Mouse (Mus musculus): ENCODE measurements around the gene Qars.

The Qars gene

GRCm38 (mm10) chr9:108486973-108487530 lies 20.5 kb upstream of the Qars start:
- DNase-seq (ENCODE audit: low read depth, low spot score) = no peak

DNA sequence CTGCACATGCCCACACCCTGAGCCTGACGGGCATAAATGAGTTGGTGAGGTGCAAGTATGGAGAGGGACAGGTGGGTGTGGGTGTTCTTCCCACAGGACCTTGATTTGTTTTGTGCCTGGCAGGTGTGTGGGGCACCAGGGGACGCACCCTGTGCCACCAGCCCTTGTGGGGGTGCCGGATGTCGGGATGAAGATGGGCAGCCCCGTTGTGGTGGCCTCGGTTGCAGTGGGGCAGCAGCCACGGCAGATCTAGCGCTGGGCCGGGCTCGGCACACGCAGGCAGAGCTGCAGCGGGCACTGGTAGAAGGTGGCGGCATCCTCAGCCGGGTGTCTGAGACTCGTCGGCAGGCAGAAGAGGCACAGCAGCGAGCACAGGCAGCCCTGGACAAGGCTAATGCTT lies 19.1 kb upstream of the Qars start:
- no peak for DNase-seq (ENCODE audit: low read depth, low spot score)

DNA sequence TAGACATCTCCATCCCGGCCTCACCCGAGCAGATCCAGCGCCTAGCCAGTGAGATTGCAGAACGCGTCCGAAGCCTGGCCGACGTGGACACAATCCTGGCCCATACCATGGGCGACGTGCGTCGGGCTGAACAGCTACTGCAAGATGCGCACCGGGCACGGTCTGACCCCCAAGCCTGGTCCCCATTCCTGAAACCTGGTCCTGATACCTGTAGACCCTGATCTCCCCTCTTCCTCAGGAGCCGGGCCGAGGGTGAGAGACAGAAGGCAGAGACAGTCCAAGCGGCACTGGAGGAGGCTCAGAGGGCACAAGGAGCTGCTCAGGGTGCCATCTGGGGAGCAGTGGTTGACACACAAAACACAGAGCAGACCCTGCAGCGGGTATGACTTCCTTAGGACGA lies 18.3 kb upstream of the Qars start:
- DNase-seq (ENCODE audit: low read depth, low spot score) = no peak

DNA sequence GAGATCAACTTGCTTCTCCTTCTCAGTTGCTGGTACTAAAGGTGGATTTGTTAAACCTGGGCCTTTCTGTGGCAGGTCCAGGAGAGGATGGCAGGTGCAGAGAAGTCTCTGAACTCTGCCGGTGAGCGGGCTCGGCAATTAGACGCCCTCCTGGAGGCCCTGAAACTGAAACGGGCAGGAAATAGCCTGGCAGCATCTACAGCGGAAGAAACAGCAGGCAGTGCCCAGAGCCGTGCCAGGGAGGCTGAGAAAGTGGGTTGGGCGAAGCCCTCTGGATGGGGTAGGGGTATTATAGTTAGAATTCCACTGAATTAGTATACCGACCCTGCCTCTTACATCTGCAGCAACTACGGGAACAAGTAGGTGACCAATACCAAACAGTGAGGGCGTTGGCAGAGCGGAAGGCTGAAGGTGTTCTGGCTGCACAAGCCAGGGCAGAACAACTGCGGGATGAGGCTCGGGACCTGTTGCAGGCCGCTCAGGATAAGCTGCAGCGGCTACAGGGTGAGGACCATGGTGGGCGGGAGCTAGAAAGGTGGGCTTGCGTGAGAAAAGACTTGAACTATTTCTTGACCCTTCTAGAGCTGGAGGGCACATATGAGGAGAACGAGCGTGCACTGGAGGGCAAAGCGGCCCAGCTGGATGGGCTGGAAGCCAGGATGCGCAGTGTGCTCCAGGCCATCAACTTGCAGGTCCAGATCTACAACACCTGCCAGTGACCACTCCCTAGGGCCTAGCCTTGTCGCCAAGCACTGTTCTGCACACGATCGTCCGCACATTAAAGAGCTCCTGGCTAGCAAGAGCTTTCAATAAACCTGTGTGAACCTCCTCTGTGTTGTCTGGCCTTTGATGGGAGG lies 17.6 kb upstream of the Qars start:
- DNase-seq (ENCODE audit: low read depth, low spot score) = no peak

DNA sequence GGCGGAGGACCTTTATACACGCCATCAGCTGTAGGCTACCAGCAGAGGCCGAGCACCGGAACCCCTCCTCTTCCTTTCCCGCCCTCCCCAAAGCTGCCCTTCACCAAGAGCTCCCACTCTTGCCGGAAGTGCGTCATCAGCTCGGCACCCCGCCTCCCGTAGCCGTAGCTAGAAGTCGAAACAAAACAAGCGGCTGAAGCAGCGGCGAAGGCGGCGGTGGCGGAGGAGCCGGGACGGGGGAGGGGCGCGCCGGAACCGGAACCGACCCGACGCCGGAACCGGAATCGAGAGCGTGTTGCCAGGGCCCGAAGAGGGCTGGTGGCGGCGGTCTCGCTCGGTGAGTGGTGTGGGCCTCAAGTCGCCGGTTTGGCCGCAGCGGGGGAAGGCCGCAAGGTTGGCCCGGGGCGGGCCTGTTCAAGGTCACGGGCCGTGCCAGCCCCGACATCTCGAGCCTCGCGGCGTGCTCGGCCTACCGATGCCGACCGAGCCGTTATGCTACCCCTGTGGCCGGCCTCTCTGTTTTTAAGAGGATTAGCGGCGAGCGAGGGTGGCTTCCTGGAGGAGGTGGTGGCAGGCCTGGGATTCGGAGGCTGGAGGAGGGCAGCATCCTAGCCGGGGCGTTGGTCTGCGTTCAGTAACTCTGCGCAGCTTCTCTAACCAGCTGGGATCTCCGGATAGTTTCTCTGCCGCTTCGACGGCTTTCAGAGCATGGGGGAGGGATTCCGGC lies 16.8 kb upstream of the Qars start, which contains the start of gene Usp19:
Usp19 (plus strand) TSS at position 44 of the 727 bp plus-strand sequence.
- peak; percentile 92 for DNase-seq (ENCODE audit: low read depth, low spot score)

GRCm38 (mm10) chr9:108491286-108491580 lies 16.3 kb upstream of the Qars start:
- DNase-seq (ENCODE audit: low read depth, low spot score) = no peak

DNA sequence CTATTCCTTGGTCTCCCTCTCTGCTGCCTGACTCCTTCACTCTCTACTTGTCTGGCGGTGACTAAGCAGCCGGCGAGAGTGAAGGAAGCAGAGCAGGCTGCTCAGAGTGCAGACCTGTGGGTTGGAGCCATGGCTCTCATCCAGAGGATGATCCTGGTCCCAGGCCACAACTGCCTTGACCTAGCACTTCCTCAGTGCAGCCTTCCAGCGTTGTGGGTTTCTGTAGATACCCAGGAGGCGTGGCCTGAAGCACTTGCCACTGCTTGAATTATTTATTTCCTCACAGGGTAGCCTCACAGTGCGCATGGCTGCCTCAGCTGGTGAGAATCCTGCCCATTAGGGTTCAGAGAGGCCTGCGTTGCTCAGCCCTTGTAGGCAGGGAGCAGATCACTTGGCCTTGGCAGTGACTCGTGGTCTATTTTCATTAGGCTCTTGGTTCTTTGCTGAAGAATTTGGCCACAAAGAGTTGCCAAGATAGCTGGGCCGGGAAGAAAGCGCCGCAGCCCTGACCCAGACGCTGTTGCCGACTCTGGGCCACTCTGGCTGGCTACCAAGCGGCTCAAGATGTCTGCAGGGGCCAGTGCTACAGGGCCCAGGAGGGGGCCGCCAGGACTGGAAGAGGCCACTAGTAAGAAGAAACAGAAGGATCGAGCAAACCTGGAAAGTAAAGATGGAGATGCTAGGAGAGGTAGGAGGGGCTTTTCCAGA lies 15.3 kb upstream of the Qars start:
- DNase-seq (ENCODE audit: low read depth, low spot score) = no peak

DNA sequence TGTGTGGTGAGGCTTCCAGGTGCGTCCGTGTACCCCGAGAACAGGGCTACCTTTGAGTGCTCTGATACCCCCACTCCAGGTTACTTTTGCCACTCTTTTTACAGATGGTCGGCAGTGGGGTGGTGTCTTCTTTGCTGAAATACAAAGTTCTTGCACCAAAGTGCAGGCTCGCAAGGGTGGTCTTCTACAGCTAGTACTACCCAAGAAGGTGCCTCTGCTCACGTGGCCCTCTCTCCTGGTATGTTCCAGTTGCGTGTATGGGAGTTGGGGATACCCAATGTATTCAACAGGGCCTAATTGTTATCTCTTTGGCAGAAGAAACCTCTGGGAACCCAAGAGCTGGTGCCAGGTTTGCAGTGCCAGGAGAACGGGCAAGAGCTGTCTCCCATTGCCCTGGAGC lies 14.3 kb upstream of the Qars start:
- no peak for DNase-seq (ENCODE audit: low read depth, low spot score)

DNA sequence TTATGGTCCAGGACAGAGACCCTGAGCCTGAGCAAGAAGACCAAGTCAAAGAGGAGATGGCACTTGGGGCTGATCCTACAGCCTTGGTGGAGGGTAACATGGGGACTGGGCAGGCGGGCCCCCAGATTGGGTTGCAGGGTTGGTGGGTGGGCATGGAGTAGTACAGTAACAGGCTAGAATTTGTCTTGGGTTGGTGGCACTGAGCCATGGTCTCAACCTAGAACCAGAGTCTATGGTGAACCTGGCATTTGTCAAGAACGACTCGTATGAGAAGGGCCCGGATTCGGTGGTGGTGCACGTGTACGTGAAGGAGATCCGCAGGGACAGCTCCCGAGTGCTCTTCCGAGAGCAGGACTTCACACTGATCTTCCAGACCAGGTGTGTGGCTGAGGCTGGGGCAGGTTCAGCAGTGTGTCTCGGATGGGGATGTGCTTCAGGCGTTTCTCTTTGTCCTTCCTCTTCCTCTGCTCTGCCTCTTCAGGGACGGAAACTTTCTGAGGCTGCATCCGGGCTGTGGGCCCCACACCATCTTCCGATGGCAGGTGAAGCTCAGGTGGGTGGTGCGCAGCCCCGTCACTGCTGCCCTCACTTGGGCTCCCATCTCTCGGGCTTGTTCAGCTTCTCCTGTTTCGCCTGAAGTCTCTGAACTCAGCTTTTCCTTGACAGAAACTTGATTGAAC lies 13.2 kb upstream of the Qars start:
- no peak for DNase-seq (ENCODE audit: low read depth, low spot score)

DNA sequence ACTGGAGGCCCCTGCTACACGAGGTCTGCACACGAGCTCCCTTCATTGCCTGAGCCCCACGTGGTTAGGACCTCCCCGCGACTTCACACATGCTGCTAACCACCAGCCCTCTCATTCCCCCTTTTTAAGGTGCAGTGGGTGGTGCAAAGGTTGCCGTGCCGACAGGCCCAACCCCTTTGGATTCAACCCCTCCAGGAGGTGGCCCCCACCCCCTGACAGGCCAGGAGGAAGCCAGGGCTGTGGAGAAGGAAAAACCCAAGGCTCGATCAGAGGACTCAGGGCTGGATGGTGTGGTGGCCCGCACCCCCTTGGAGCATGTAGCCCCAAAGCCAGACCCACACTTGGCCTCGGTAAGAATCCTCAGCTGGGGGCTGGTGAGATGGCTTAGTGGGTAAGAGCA lies 12.6 kb upstream of the Qars start:
- DNase-seq (ENCODE audit: low read depth, low spot score) = no peak

DNA sequence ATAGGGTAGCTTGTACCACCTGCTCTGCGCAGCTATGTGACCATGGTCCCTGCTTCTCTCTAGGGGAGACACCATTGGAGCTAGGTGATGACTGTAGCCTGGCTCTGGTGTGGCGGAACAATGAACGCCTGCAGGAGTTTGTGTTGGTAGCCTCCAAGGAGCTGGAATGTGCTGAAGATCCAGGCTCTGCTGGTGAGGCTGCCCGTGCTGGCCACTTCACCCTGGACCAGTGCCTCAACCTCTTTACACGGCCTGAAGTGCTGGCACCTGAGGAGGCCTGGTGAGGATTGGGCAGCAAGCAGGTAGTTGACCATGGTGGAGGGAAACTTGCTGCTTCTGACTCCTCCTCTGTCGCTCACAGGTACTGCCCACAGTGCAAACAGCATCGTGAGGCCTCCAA lies 8.3 kb upstream of the Qars start:
- DNase-seq (ENCODE audit: low read depth, low spot score) = no peak

- DNase-seq (ENCODE audit: low read depth, low spot score) = no peak
Measured at GRCm38 (mm10) chr9:108499943-108500342, 7.6 kb upstream of the Qars start.

DNA sequence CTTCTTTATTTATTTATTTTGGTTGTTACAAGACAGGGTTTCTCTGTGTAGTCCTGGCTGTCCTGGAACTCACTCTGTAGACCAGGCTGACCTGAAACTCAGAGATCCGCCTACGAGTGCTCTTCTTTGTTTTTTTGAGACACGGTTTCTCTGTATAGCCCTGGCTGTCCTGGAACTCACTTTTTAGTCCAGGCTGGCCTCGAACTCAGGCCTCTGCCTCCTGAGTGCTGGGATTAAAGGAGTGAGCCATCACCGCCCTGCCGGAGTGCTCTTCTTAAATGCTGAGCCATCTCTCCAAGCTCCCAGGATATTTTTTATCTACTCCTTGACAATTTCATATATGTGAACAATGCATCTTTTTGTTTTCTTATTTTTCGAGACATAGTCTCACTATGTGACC lies 605 bp upstream of the Qars start:
- no peak for DNase-seq (ENCODE audit: low read depth, low spot score)

DNA sequence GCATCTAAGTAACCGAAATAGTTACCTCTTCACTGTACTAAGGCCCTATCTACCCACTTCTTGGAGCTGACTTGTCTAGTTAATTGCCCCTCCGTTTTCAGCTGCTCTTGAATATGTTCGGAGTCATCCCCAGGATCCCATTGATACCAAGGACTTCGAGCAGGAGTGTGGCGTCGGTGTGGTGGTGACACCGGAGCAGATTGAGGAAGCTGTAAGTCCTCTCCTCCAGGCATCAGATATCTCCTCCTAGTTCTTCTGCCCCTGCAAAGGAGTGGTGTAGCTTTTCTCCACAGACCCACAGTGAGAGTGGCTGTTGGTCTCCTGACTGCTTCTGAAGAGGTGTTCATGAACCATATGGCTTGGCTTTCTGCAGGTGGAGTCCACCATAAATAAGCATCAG lies 1.3 kb downstream of the Qars start:
- DNase-seq (ENCODE audit: low read depth, low spot score) = no peak

DNA sequence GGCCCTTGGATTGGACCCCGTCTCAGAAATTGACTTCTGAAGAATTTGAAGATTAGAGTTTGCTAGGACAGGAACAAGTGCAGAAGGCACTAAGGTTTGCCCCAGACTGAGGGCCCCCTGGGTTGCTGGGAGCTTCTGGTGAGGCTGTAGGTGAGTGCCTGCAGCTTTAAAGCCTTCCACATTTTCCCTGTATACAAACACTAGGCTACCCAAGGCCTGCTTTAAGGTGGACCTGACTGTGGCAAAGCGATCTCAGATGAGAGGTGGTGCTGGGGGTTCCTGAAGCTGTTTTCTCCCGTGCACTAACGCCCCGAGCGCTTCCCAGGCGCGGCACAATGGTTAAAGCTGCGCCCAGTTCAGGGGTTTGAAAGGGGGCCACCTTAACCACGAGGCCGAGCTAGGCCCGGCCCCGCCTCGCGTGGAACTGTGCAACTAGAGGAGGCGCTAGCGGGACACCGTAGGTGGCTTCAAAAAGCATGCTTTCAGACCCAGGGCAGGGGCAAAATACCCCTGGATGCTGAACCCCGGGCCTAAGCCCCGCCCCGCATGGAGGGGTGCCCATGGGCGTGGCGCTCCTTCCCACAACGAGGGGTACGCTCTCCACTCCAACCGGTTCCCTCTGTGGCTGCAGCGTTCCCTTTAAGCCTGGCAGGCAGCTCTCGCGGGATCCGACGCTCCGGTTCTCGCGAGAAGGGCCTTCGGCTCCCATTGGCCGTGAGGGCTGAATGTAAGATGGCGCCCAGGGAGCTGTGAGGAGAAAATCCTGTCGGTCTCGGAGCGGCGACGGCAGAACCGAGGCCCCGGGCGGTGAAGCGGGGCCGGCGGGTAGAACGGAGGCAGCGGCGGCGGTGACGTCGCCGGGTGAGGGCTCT lies 9.1 kb downstream of the Qars start, which contains the start of gene Qrich1:
Qrich1 (plus strand) TSS at position 427 of the 872 bp plus-strand sequence.
- DNase-seq (ENCODE audit: low read depth, low spot score) = peak; percentile 97

- DNase-seq (ENCODE audit: low read depth, low spot score) = no peak
Measured at GRCm38 (mm10) chr9:108517253-108517930, 9.9 kb downstream of the Qars start.

GRCm38 (mm10) chr9:108517931-108518332 lies 10.4 kb downstream of the Qars start:
- no peak for DNase-seq (ENCODE audit: low read depth, low spot score)

DNA sequence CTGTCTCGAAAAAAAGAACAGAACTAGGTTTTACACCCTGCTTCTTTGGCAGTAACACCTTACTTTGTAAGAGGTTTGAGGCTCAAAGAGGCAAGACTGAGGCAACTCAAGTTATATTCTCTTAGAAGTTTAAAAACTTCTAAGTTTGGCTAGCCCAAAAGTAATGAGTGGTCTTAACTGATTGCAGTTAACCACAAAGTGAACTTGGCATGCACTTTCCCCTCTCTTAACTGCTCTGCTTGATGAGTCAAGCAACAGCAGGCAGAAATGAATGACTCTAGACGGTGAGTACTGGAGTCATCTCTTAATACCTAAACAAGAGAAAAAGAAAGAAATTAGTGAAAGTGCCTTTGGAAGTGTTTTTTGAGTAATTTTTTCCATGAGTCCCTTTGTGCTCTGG lies 14.1 kb downstream of the Qars start:
- DNase-seq (ENCODE audit: low read depth, low spot score) = no peak

- no peak for DNase-seq (ENCODE audit: low read depth, low spot score)
Measured at GRCm38 (mm10) chr9:108523341-108523740, 15.8 kb downstream of the Qars start.

DNA sequence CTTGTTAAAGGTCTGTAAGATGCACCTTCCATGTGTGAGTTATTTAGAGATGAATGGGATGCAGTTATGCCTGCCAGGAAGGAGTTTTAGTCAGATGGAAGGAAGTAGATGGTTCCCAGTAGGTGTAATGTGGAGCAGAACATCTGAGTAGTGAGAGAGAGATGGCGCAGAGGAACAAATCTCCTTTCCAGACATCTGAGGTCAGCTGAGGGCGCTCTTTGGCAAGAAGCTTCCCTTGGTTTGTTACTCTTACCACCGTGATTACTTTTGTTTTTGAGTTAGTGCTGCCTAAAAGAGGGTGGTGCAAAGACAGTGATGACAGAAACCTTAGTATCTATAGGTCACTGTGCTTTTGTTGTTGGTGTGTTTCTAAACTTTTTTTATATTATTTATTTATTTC lies 17.9 kb downstream of the Qars start:
- DNase-seq (ENCODE audit: low read depth, low spot score) = no peak

All from brain, embryonic 18.5 days (tissue).